Mouse (Mus musculus) heart, postnatal 0 days (tissue): Measurements from ENCODE around the gene Mutyh. TPM values are rescaled to one million over a fixed set of nuclear protein-coding genes. Genes with fewer than 3 reads are reported as not detected.

Experiments
- ATAC-seq: fragments of 200-750 bp; cut with Nextera tagmentation; 2 replicates; pipeline ENCODE4 v1.8.0; 2017; ENCODE audit warnings: low read depth, moderate number of reproducible peaks, moderate library complexity; ENCODE audit not compliant: insufficient read depth
- DNase-seq: peaks from one replicate; pipeline ENCODE4 v3.0.0-alpha.2; 2016; ENCODE audit warnings: low spot score
- H3K27ac ChIP-seq: fragments of 300-500 bp; sonication (generic); 2 replicates; pipeline ENCODE4 v1.5.1; 2014; ENCODE audit warnings: low read depth, mild to moderate bottlenecking
- H3K27me3 ChIP-seq: fragments of 300-500 bp; sonication (generic); 2 replicates; pipeline ENCODE4 v1.6.1; 2014; ENCODE audit warnings: low read length, mixed read lengths; ENCODE audit not compliant: control insufficient read depth, insufficient read depth
- H3K36me3 ChIP-seq: fragments of 300-500 bp; sonication (generic); replicated peaks from 2 replicates; pipeline ENCODE4 v1.6.1; 2014; ENCODE audit warnings: low read length, mixed read lengths; ENCODE audit not compliant: control insufficient read depth, insufficient read depth
- H3K4me1 ChIP-seq: fragments of 300-500 bp; sonication (generic); 2 replicates; pipeline ENCODE4 v1.6.1; 2014; ENCODE audit warnings: antibody characterized with exemption; ENCODE audit not compliant: control insufficient read depth, insufficient read depth
- H3K4me2 ChIP-seq: fragments of 300-500 bp; sonication (generic); 2 replicates; pipeline ENCODE4 v1.6.1; 2014; ENCODE audit warnings: low read depth, mild to moderate bottlenecking, low read length, moderate library complexity
- H3K4me3 ChIP-seq: fragments of 300-500 bp; sonication (generic); 2 replicates; pipeline ENCODE4 v1.5.1; 2014; ENCODE audit warnings: low read depth, low read length
- H3K9ac ChIP-seq: fragments of 300-500 bp; sonication (generic); replicated peaks from 2 replicates; pipeline ENCODE4 v1.6.1; 2014; ENCODE audit warnings: low read depth, low read length, mixed read lengths
- H3K9me3 ChIP-seq: fragments of 300-500 bp; sonication (generic); replicated peaks from 2 replicates; pipeline ENCODE4 v1.6.1; 2016; ENCODE audit warnings: low read length; ENCODE audit not compliant: control insufficient read depth
- CTCF ChIP-seq: IDR thresholded peaks from 2 replicates; pipeline ENCODE4 v1.5.1; 2016; ENCODE audit warnings: antibody characterized with exemption, control low read depth, low read depth
- EP300 ChIP-seq: IDR thresholded peaks from 2 replicates; pipeline ENCODE4 v1.6.1; 2016; ENCODE audit warnings: antibody characterized with exemption, low read depth
- WGBS: fragments of 180-500 bp; shearing (Covaris S2); extraction: QIAGEN DNeasy Blood & Tissue Kit; methylation state at CpG from one replicate; pipeline ENCODE4 v1.1.7; 2014; 5-methylcytosine and 5-hydroxymethylcytosine counted together
- polyA plus RNA-seq: library from polyadenylated mRNA; unstranded; fragments of >200 nt; fragmentation: Nextera tagmentation; extraction: Ambion mirVana; gene quantifications from 2 replicates; pipeline ENCODE4 v1.2.1, GENCODE M21; 2015
- total RNA-seq: library from RNA; depleted of rRNA; stranded (reverse); fragments of >200 nt; gene quantifications from 2 replicates; pipeline ENCODE4 v1.2.3, GENCODE M21; 2014; ENCODE audit warnings: low replicate concordance

Gene Mutyh
- total and polyA plus RNA-seq, 2 experiments from 2014 or later: 4.4 to 6.9 TPM

DNA sequence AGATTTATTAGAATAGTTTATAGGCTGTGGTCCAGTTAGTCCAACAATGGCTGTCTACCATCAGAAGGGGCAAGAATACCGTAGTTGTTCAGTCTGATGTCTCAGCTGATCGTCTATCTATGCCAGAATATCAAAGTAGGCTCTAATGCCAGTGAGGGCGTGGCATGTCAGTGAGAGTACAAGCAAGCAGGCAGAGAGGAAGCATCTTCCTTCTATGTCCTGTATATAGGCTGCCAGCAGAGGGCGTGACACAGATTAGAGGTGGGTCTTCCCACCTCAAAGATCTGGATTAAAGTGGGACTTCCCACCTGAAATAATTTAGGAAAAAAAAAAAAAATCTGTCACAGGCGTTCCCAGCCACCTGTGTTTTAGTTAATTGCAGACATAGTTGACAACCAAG lies 7.6 kb upstream of the Mutyh start:
- no peak overlapping the region for H3K9ac ChIP-seq
- no peaks in the 10 kb centered on the region for H3K27me3 ChIP-seq
- H3K4me1 ChIP-seq: peaks cover 7% of the 10 kb centered on the region; the same call in 1 of the 2 replicates
- H3K9me3 ChIP-seq: no peaks in the 10 kb centered on the region
- H3K27ac ChIP-seq: no peak overlapping the region
- 29% methylated on average over 5 of the region's 5 CpGs for WGBS
- DNase-seq: no peak
- no peak for TF ChIP-seq EP300
- peak; percentile 41 for TF ChIP-seq CTCF
- peaks cover 26% of the 10 kb centered on the region for H3K36me3 ChIP-seq
- H3K4me2 ChIP-seq: no peak overlapping the region
- no peak overlapping the region for H3K4me3 ChIP-seq
- no peak for ATAC-seq

DNA sequence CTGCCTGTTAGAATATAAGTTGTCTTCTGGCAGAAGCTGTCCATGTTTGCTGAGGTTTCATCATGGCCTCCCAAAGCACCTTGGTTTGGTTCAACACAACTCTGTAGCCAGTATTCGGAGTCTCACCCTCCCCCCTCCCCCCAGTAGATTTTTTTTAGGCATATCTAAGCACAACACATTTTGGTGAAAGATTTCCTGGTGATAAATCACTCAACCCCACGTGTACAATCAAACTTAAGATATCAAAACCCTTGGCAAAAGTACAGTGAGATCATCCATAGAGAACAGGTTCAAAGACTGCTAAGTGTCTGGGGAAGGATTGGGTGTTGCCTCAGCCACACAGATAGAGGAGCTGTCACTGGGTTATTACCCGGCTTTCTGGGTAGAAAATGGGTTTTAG lies 3.5 kb downstream of the Mutyh start:
- Histone ChIP-seq H3K9ac (no peak overlapping the region), H3K27ac (no peak overlapping the region), H3K4me3 (no peak overlapping the region), H3K27me3 (no peaks in the 10 kb centered on the region), H3K36me3 (0 out of 2 replicates have a peak, but pooled peaks cover under 1% of the 10 kb centered on the region), H3K9me3 (no peaks in the 10 kb centered on the region), H3K4me2 (no peak overlapping the region), H3K4me1 (peaks cover 7% of the 10 kb centered on the region; the same call in 1 of the 2 replicates)
- TF ChIP-seq EP300: no peak
- no peak for TF ChIP-seq CTCF
- DNase-seq: no peak
- 59% methylated on average over 3 of the region's 3 CpGs for WGBS
- ATAC-seq: no peak

DNA sequence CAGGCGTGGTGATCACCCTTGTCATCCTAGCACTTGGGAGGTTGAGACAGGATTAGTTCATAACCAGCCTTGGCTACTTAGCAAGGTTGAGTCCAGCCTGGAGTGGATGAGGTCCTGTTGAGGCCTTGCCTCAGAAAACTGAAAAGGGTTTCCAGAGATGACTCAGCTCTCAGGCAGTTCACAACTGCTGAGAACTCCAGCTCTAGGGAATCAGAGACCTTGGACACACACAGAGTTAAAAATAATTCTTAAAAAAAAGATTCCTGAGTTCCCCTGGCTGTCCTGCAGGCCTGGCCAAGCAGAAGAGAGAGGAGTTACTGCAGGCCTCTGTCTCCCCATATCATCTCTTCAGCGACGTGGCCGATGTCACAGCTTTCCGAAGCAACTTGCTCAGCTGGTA lies 7.8 kb downstream of the Mutyh start:
- Histone ChIP-seq H3K27ac (no peak overlapping the region), H3K27me3 (peaks cover 5% of the 10 kb centered on the region), H3K9me3 (no peaks in the 10 kb centered on the region), H3K36me3 (peaks cover 20% of the 10 kb centered on the region; the same call in 1 of the 2 replicates), H3K4me1 (no peaks in the 10 kb centered on the region), H3K4me2 (no peak overlapping the region), H3K4me3 (no peak overlapping the region), H3K9ac (no peak overlapping the region)
- DNase-seq: no peak
- TF ChIP-seq CTCF (no peak), EP300 (no peak)
- 65% methylated on average over 5 of the region's 5 CpGs for WGBS
- ATAC-seq: no peak

DNA sequence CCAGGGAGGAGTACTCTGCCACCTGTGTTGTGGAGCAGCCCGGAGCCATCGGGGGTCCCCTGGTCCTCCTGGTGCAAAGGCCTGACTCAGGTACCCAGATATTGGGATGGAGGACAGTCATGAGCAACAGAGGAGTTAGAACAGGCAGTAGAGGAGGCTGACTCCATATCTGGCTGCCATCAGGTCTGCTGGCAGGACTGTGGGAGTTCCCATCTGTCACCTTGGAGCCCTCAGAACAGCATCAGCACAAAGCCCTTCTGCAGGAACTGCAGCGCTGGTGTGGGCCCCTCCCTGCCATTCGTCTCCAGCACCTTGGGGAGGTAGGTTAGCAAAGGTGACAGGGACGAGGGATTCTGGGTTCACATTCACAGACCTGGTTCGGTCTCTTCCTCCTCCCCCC lies 10.0 kb downstream of the Mutyh start:
- Histone ChIP-seq H3K4me1 (peaks cover 7% of the 10 kb centered on the region; the same call in 1 of the 2 replicates), H3K9me3 (no peaks in the 10 kb centered on the region), H3K36me3 (peaks cover 20% of the 10 kb centered on the region; the same call in 1 of the 2 replicates), H3K4me3 (no peak overlapping the region), H3K27ac (no peak overlapping the region), H3K9ac (no peak overlapping the region), H3K27me3 (peaks cover 13% of the 10 kb centered on the region), H3K4me2 (no peak overlapping the region)
- WGBS: 89% methylated on average over 6 of the region's 6 CpGs
- ATAC-seq: no peak
- no peak for DNase-seq
- no peak for TF ChIP-seq EP300
- TF ChIP-seq CTCF: no peak

DNA sequence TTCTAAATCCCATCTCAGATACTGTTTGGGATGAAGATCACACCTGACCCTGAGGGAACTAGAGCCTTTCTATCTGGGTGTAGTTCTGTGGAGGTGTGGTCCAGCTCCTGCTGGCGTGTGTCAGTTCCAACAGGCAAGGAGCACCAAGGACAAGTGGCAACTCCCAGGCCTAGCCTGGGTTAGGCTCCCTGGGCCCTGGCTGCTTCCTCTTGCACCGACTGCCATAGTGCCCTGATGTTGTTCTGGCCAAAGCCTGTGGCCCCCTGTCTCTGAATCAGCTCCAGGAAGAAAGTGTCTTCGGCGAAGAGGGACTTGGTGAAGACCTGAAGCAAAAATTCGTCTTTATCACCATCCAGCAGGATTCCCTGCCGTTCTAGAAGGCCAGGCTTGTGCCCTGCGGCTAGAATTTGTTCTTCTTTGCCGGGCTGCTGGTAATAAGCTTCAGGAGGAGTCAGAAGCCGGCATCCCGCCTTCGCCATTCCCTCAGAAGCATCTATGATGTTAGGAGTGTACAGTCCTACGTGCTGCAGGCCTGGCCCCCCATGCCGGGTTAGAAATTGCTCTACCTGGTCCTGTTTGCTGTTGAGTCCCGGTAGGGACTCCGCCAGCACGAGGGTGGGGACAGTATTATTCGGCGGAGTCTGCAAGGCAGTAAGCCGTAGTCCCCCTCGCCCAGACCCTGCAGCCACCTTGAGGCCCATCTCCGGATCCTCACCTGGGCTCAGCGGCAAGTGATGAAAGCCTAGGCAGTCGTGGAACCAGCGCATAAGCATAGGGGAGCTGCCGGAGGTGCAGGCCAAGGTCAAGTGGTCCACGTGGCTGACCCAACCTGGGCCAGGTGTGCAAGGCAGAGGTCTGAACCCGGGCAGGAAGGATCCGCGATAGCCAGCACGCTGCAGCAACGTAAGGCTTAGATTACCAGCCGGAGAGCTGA lies 12.7 kb downstream of the Mutyh start:
- ATAC-seq: no peak
- peaks cover 20% of the 10 kb centered on the region; the same call in 1 of the 2 replicates for H3K36me3 ChIP-seq
- no peak overlapping the region for H3K9ac ChIP-seq
- H3K4me3 ChIP-seq: peak overlapping the region; percentile 59
- peaks cover 13% of the 10 kb centered on the region for H3K27me3 ChIP-seq
- no peaks in the 10 kb centered on the region for H3K9me3 ChIP-seq
- 30% methylated on average over 32 of the region's 32 CpGs for WGBS
- TF ChIP-seq EP300 (no peak), CTCF (no peak)
- H3K27ac ChIP-seq: no peak overlapping the region
- DNase-seq: no peak
- H3K4me2 ChIP-seq: peak overlapping the region; percentile 92
- H3K4me1 ChIP-seq: peaks cover 11% of the 10 kb centered on the region; the same call in 1 of the 2 replicates
